Mouse (Mus musculus) gastrocnemius, adult 8-10 months (tissue): ENCODE measurements around the gene Khk. TPM values are rescaled to one million over a fixed set of nuclear protein-coding genes. Genes with fewer than 3 reads are reported as not detected.

ENCODE experiments used
- DNase-seq, 2 experiments: peaks; one replicate each; pipeline ENCODE4 v3.0.0; 2022; ENCODE audit warnings: low spot score in 2 of 2
- total RNA-seq, 4 experiments: library from RNA; stranded (reverse); gene quantifications; 2 replicates each; pipeline ENCODE4 v1.2.4; 2022

Khk gene
- total RNA-seq, 4 experiments from 2014 or later = 35.7 to 40.5 (median 38.2) TPM

DNA sequence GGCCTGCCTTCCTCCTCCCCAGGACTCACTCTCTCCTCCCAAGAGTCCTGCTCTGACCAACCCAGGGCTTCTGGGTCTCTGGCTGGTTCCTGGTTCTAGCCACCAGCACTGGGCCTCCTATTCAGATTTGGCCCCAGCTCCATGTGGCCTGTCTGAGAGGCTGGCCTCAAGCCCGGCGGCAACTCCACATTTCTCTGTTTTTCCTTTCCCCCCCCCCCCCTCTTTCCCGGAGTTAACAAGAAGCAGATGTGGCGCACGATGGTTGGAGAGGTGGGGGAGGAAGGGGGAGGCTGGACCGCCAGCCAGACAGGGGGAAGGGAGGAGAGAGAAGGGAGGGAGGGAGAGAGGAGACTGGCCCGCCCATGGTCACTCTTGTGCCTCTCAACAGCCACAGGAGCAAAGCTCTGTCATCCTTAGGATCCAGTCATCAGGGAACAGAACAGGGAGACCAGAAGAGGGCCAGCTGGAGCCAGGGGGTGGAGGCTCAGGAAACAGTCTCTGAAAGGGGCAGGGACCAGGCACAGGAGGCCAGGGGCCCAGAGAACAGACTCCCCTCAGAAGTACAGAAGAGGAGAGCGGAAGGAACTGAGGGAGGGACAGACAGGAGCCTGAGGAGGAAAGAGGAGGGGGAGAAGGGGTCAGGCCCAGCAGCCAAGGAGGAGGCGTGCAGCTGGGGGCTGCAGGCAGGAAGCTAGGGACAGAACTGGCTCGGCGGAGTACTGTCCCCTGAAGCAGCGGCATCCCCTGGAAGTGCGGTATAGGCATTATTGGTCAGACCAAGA lies 8.0 kb upstream of the Khk start, which contains the start of gene Emilin1:
Gene Emilin1, plus strand, starts transcription at position 343 of the 782 bp plus-strand sequence.
- DNase-seq = peak in 1 of 2 experiments; percentile 65

DNA sequence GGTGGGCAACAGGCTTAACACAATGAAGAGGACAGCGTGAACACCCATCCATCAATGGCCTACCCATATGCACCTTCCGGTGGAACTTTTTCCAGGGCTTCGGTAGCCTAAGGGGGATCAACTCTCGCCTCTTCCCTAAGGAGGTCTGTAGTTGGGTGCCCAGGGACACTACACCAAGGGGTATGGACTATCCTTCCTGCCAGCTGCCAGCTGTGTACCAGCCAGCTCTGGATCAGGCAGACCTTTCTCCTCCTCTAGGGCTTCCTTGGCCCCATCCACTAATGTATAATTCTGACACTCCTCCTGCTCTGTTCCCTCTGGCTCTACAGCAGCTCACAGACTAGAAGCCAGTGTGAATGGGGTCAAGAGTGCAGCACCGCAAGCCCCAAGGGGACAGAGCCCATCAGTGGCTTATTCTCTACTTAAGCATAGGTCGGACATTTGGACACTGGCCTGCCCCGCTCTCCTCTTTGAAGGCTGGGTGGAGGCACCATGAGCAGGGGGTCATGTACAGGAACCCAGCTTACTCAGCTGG lies 7.1 kb upstream of the Khk start:
- no peak for DNase-seq

DNA sequence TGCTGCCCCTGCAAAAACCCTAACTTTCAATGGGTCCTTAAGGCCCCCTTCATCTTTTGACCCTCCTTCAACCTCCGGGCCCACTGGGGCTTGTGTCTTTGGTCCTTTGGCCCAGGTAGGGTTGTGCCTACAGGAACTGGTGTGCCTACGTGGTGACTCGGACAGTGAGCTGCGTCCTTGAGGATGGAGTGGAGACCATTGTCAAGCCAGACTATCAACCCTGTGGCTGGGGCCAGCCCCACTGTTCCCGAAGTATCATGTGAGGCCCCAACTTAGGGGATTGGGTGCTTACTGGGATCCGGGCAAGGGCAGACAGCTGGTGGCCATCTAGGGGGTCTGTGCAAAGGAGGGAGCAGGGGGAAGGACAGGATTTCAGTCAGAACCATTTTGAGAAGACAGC lies 6.4 kb upstream of the Khk start:
- no peak for DNase-seq

DNA sequence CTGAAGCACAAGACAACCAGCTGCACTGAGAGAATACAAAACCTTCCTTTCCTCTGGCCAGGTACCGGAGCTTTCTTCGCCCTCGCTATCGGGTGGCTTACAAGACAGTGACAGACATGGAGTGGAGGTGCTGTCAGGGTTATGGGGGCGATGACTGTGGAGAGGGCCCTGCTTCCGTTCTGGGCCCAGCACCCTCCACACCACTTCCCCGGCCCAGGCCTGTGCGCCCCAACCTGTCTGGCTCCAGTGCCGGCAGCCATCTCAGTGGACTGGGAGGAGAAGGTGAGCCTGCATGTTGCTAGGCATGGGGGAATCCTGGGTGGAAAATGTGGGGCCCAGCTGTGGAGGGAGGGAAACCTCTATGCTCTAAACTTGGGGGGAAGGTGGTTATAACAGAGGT lies 5.8 kb upstream of the Khk start:
- DNase-seq = no peak

DNA sequence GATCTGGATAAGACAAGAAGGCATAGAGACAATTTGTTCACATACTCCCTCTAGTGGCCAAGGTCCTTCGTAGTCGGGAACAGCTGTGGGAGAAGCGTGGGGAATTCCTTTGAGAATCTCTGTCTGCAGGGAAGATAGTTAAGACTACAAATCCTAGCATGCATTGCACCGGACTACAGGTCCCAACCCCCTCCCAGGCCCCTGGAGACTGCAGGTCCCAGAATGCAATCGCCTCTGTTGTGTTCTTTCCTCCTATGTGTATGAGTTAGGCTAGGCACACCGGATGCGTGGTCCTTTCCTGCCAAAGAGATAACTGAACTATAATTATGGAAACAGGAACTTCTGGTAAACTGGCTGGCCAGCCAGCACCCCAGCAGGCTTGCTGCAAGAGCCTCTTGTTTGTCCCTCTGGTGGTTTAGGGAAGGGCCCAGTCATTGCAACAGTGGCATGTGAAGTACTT lies 5.2 kb upstream of the Khk start:
- DNase-seq = peak; percentile 89 to 92

DNA sequence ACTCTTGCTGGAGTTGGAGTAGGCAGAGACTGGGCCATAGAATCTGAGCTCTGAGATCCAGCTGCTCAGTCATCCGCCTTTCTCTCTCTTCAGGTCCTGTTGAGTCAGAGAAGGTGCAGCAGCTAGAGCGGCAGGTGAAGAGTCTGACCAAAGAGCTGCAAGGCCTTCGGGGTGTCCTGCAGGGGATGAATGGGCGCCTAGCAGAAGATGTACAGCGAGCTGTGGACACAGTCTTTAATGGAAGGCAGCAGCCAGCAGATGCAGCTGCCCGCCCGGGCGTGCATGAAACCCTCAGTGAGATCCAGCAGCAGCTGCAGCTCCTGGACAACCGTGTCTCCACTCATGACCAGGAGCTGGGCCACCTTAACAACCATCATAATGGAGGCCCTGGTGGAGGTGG lies 4.4 kb upstream of the Khk start:
- no peak for DNase-seq

DNA sequence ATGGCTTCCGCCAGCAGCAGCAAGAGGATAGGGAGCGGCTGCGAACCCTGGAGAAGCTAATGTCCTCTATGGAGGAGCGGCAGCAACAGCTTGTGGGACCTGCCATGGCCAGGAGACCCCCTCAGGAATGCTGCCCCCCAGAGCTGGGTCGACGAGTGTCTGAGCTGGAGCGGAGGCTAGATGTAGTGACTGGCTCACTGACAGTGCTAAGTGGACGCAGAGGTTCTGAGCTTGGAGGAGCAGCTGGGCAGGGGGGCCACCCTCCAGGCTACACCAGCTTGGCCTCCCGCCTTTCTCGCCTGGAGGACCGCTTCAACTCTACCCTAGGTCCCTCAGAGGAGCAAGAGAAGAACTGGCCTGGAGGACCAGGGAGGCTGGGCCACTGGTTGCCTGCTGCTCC lies 3.9 kb upstream of the Khk start:
- no peak for DNase-seq

DNA sequence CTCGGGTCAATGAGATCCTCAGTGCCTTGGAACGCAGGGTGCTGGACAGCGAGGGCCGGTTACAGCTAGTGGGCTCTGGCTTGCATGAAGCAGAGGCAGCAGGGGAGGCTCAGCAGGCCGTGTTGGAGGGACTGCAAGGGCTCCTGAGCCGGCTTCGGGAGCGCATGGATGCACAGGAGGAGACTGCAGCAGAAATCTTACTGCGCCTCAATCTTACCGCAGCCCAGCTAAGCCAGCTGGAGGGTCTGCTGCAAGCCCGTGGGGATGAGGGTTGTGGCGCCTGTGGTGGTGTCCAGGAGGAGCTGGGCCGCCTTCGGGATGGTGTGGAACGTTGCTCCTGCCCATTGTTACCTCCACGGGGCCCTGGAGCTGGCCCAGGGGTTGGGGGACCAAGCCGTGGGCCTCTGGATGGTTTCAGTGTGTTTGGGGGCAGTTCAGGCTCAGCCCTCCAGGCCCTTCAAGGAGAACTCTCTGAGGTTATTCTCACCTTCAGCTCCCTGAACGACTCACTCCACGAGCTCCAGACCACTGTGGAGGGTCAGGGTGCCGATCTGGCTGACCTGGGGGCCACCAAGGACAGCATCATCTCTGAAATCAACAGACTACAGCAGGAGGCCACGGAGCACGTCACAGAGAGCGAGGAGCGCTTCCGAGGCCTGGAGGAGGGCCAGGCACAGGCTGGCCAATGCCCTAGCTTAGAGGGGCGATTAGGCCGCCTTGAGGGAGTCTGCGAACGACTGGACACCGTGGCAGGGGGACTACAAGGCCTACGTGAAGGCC lies 3.1 kb upstream of the Khk start:
- no peak for DNase-seq

DNA sequence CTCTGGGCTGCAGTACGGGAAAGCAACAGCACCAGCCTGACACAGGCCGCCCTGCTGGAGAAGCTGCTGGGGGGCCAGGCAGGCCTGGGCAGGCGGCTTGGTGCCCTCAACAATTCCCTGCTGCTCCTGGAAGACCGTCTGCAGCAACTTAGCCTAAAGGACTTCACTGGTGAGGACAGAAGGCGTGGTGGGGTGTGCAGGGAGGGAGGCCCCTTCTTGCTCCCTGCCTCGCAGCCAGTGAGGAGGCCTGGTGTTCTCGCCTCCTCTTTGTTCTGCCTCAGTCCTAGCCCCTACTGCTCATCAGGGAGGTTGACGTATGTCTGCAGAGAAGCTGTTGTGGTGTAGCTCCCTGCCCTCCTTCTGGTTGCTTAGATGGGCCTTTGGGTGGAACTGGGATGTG lies 2.5 kb upstream of the Khk start:
- no peak for DNase-seq

DNA sequence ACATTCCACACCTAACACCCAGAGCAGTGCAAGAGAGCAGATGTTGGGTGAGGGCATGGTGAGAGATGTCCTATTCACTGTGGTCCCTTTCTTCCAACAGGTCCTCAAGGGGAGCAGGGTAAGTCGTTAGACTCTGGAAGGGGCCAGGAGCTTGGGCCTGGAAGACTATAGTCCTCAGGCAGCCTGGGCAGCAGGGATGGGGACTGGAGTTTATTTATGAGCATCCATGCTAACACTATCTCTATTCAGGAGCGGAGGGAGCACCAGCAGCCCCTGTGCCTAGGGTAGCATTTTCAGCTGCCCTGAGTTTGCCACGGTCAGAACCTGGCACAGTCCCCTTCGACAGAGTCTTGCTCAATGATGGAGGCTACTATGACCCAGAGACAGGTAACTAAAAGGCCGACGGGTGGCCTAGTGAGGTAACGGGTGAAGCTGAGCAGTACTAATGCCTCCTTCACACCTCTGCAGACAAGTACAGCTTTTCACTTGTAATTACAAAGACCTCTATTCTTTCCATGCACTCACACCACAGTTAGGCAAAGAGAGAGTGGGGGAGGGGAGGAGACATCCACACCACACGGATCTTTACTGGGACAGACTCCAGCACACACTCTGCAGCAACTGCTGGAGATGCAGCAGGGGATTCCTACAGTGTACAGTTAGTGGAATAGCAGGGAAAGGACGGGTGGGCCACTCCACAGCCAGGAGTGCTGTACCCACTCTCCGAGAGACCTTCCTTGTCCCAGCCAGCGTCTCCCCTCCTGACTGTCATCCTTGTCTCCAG lies 1.2 kb upstream of the Khk start:
- DNase-seq = no peak

DNA sequence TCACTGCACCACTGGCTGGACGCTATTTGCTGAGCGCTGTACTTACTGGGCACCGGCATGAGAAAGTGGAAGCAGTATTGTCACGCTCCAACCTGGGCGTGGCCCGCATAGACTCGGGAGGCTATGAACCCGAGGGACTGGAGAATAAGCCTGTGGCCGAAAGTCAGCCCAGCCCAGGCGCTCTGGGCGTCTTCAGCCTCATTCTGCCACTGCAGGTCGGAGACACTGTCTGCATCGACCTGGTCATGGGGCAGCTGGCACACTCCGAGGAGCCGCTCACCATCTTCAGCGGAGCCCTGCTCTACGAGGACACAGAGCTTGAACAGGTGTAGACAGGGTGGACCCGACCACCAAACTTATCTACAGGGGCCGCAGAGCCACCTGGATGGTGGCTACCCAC lies 610 bp upstream of the Khk start:
- DNase-seq = no peak

DNA sequence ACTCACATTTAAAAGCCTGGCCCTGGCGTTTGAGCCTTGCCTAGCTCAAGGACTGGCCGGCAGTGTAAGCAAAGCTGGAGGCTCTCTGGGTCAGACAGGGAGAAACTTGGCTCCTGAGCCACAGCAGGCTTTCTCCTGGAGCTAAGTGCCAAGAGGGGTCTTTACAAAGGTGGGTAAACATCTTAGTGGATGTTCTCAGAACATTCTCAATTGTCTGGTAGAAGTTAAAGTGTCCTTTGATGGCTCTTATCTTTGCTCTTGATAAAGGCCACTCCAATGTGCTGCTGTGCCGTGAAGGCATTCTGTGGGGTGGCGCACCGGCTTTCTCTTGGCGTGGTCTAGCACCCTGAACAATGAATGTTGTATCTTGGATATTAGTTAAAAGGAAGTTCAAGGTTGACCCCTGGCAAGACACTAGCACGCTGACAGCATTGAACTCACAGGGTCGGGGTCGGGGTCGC lies 1.4 kb downstream of the Khk start:
- no peak for DNase-seq

DNA sequence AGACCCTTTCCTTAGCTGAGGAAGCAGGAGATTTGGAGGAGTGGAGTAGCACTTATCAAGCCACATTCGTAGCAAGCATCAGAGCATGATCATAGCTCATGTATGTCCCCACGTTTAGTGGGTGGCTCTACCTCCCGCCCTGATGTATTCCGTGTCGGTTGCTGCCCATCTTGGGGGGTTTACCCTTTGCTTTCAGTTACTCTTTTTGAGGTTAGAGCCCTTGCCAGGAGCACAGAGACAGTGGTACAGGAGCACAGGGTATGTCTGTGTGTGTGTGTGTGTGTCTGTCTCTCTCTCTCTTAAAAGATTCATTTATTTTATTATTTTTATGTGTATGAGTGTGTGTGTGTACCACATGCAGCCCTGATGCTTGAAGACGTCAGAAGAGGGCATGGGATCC lies 1.9 kb downstream of the Khk start:
- no peak for DNase-seq

DNA sequence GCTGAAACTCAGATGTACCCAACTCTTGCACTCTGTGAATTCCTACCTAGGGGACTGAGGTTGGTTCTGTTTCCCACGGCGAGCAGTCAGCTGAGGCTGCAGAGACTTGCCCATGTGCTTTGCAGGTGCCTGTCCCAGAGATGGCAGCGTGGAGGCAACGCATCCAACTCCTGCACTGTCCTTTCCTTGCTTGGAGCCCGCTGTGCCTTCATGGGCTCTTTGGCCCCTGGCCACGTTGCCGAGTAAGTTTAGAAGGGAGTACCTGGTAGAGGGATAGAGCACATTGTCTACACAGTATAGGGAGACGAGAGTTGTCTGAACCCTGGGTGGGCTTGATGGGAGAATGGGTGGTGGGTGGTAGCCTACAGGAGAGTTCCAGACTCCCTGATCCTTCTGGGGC lies 3.4 kb downstream of the Khk start:
- no peak for DNase-seq

DNA sequence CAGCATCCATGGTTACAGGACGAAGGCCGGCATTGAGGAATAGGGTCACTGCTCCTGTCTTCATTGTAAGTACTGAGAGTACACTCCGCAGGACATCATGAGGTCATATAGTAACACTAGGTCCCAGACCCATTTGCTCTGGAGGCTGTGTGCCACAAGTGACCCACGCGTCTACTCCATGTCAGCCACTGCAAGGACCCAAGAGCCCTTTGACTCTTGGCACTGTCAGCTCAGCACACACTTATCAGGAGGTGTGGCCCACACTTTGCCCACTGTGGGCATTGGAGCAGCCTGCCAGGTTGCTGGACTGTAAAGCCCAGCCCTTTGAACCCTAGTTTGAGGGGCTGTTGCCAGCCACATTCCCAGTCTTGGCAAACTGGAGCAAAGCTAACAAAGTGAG lies 4.0 kb downstream of the Khk start:
- DNase-seq = no peak

DNA sequence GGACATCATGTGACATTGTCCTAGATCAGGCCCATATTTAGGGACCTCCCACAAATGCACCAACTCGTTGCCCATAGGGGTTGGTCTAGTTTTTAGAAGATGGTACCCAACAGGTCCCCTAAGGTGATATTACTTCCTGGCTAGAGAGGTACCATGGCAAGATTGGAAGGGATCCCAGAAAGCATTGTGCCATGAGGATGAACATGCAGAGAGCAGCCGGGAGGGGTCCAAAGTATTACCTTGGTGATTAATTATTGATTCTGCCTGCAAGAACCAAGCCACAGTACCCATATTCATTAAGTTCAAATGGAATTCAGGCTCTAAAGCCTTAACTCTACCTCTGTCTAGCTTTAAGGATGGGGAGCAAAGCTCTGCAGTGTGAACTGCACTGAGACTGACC lies 4.8 kb downstream of the Khk start:
- no peak for DNase-seq

DNA sequence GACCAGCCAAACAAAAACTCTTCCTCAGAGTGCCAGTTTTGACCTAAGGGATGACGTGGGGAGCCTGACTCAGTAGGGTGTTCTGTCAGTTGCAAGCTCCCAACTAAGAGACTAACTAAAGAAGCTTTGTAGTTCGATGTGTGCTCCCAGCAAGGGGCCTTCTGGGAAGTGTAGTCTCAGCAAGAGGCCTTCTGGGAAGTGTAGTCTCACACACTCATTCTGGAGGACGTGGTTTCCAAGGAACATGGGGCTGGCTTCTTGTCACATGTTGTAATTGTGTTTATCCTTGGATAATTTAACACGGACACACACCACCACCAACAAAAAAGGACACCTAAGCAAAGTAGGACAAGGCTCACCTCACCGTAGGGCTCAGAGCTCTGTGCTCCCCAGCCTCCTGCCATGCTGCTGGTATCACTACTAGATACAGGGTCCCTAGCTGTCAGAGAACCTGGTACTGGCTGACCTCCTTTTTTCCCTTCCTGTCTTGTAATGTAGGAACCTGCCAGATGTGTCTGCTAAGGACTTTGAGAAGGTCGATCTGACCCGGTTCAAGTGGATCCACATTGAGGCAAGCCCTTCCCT lies 6.8 kb downstream of the Khk start:
- no peak for DNase-seq

DNA sequence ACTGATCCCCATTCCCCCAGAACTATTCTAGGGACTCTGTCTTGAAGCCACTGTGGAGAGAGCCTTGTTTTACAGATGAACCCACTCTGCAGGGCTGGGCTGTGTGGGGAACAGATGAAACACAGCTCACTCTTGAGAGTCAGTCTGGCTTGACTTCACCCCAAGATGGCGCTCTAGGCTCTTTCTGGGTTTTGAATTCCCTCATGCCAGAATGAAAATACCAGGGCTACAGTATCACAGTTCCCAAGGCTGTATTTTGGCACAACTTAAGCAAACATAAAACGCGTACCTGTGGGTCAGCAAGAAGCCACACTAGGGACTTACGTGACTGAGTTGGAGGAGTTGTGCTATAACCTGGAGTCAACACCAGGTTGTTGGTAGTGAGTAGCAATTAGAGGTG lies 8.9 kb downstream of the Khk start:
- peak; percentile 71 to 73 for DNase-seq

DNA sequence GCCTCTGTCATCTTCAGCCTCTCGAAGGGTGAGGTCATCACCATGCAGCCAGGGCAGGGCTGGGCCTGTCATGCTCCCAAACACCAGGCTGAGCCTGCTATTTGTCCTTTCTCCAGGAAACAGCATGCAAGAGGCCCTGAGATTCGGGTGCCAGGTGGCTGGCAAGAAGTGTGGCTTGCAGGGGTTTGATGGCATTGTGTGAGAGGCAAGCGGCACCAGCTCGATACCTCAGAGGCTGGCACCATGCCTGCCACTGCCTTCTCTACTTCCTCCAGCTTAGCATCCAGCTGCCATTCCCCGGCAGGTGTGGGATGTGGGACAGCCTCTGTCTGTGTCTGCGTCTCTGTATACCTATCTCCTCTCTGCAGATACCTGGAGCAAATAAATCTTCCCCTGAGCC lies 9.6 kb downstream of the Khk start:
- DNase-seq = no peak

DNA sequence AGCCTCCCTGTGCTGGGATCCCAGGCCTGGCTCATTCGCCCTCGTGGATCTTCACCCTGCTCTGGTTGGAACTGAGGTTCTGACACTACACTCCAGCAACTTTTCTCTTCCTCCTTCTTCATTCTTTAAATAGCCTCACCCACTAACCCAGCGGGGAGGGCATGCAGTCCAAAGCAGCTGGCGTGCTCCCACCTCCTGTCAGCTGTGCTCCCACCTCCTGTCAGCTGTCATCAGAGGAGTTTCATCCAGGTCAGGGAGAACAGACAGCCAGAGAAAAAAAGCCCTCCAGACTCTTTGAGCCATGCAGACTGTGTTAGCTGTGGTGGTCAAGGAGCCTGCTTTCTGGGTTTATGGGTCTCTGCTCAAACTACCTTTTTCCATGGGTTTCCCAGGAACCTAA lies 10.1 kb downstream of the Khk start:
- DNase-seq = no peak

DNA sequence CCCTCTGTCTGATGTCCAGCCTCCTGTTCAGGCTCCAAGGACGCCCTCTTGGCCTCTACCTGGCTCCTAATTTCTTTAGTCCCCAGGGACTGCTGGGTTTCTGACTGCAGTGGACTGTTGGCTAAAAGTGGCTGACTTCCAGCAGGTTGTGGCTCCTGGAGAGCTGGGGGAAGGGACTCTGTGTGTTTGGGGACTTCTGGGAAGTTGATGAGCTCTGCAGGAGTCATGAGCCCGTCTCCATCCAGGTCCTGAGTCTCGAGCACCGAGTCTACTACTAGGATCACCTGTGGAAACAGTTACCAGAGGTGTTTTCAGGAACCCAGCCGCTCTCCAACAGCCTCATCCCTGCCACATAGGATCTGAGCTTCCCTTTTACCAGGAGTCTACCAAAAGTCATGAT lies 12.5 kb downstream of the Khk start:
- DNase-seq = no peak
